Mouse (Mus musculus): ENCODE data around the gene Spaca4. TPM values are rescaled to one million over a fixed set of nuclear protein-coding genes. Genes with fewer than 3 reads are reported as not detected.

Spaca4 gene
- polyA plus RNA-seq, 1 experiment from 2014 or later, result 0.24 TPM

DNA sequence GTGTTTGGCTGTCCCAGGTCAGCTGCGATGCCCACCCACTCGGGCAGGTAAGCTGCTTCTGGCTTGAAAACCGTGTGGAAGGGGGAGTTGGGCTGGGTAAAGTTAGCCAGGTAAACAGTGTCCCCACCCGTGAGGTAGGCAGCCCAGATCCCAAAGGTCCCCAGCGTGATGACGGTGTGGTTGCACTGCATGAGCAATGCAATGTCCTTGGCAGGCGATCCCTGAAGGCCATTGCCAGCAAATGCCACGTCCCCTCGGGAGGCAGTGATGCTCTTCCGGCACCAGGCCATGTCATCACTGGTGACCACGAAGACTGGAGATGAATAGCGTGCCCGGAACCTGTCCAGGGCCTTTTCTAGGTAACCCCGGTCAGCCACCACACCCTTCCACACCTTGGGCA is 47.1 kb downstream of the Spaca4 start:
- no peak overlapping the region for H3K4me3 ChIP-seq (replicated peaks)
- H3K27ac ChIP-seq (replicated peaks), result no peak overlapping the region
- no peak overlapping the region for H3K9ac ChIP-seq
- no peak for ATAC-seq (ENCODE audit: insufficient number of reproducible peaks, low FRiP score, low TSS enrichment, low read depth)
- H3K4me1 ChIP-seq, result peaks cover 13% of the 10 kb centered on the region
- no peak overlapping the region for H3K4me2 ChIP-seq (replicated peaks)
- no peaks in the 10 kb centered on the region for H3K27me3 ChIP-seq
- no peaks in the 10 kb centered on the region for H3K9me3 ChIP-seq (replicated peaks)
- H3K36me3 ChIP-seq, result no peaks in the 10 kb centered on the region
- 90% methylated on average over 14 of the region's 14 CpGs for WGBS

DNA sequence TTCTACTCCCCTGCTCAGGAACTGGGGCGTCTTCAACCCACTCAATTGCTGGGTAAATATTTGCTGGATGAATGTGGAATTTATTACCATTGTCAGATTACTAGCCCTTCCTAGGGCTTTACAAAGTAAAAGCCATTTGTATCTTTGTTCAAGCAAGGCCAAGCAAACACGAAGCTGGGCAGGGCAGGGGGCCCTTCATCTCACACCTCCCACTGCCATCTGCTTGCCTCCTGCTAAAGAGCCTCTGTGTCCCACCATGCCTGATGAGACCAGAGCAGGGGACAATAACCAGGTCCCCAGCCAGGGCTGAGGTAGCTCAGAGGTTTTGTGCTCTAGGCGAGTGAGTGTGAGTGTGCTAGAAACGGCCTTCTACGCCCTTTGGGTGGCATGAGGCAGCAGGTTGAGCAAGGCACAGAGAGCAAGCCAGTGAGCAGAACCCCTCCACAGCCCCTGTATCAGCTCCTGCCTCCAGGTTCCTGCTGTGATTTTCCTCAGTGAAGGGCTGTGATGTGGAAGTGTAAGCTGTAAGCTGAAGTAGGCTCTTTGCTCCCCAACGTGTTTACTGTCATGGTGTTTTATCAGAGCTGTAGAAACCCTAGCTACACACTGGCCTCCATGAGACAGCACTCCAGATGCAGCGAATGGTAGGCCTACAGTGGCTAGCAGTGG is 47.9 kb downstream of the Spaca4 start:
- H3K36me3 ChIP-seq, result no peaks in the 10 kb centered on the region

More for the DNA sequence above, 47.9 kb downstream of the Spaca4 start:
- no peaks in the 10 kb centered on the region for H3K27me3 ChIP-seq
- ATAC-seq (ENCODE audit: insufficient number of reproducible peaks, low FRiP score, low TSS enrichment, low read depth), result no peak
- no peak overlapping the region for H3K9ac ChIP-seq
- WGBS, result 74% methylated on average over 7 of the region's 7 CpGs
- no peaks in the 10 kb centered on the region for H3K9me3 ChIP-seq (replicated peaks)
- H3K4me2 ChIP-seq (replicated peaks), result no peak overlapping the region
- peaks cover 6% of the 10 kb centered on the region for H3K4me1 ChIP-seq
- H3K4me3 ChIP-seq (replicated peaks), result no peak overlapping the region
- no peak overlapping the region for H3K27ac ChIP-seq (replicated peaks)

Other genes starting within 250 kb of the Spaca4 start
- 1.1 and 1.8 TPM in 2 replicates for gene Tulp2, start 243.9 kb downstream of the Spaca4 start, polyA plus RNA-seq (2015; fragmentation: Nextera tagmentation; extraction: Ambion mirVana)
- gene Gm45808, start 239.0 kb downstream of the Spaca4 start, polyA plus RNA-seq (2015; fragmentation: Nextera tagmentation; extraction: Ambion mirVana), result not detected in 2 replicates
- 4.4 and 5.1 TPM in 2 replicates for gene Dhdh, start 237.0 kb downstream of the Spaca4 start, polyA plus RNA-seq (2015; fragmentation: Nextera tagmentation; extraction: Ambion mirVana)
- 258 and 262 TPM in 2 replicates for gene Nucb1, start 215.4 kb downstream of the Spaca4 start, polyA plus RNA-seq (2015; fragmentation: Nextera tagmentation; extraction: Ambion mirVana)
- gene Ppp1r15a, start 199.5 kb downstream of the Spaca4 start, polyA plus RNA-seq (2015; fragmentation: Nextera tagmentation; extraction: Ambion mirVana), result 27.5 and 29.6 TPM in 2 replicates
- gene Plekha4, start 199.5 kb downstream of the Spaca4 start, polyA plus RNA-seq (2015; fragmentation: Nextera tagmentation; extraction: Ambion mirVana), result 7.5 and 7.6 TPM in 2 replicates
- gene Hsd17b14, start 170.9 kb downstream of the Spaca4 start, polyA plus RNA-seq (2015; fragmentation: Nextera tagmentation; extraction: Ambion mirVana), result 2.1 and 3.3 TPM in 2 replicates
- gene Bcat2, start 155.7 kb downstream of the Spaca4 start, polyA plus RNA-seq (2015; fragmentation: Nextera tagmentation; extraction: Ambion mirVana), result 63.0 and 65.1 TPM in 2 replicates
- 0.95 and 1.2 TPM in 2 replicates for gene Fgf21, start 110.3 kb downstream of the Spaca4 start, polyA plus RNA-seq (2015; fragmentation: Nextera tagmentation; extraction: Ambion mirVana)
- 4.8 and 5.3 TPM in 2 replicates for gene Fut1, start 108.5 kb downstream of the Spaca4 start, polyA plus RNA-seq (2015; fragmentation: Nextera tagmentation; extraction: Ambion mirVana)
- gene Izumo1, start 104.0 kb downstream of the Spaca4 start, polyA plus RNA-seq (2015; fragmentation: Nextera tagmentation; extraction: Ambion mirVana), result 0.38 and 0.41 TPM in 2 replicates
- 14.5 and 15.3 TPM in 2 replicates for gene Rasip1, start 98.3 kb downstream of the Spaca4 start, polyA plus RNA-seq (2015; fragmentation: Nextera tagmentation; extraction: Ambion mirVana)
- gene Mamstr, start 85.8 kb downstream of the Spaca4 start, polyA plus RNA-seq (2015; fragmentation: Nextera tagmentation; extraction: Ambion mirVana), result 20.0 and 21.4 TPM in 2 replicates
- gene Fut2, start 59.4 kb downstream of the Spaca4 start, polyA plus RNA-seq (2015; fragmentation: Nextera tagmentation; extraction: Ambion mirVana), result 6.3 and 6.5 TPM in 2 replicates
- 10.8 and 11.7 TPM in 2 replicates for gene Ntn5, start 41.8 kb downstream of the Spaca4 start, polyA plus RNA-seq (2015; fragmentation: Nextera tagmentation; extraction: Ambion mirVana)
- gene Sec1, start 31.4 kb downstream of the Spaca4 start, polyA plus RNA-seq (2015; fragmentation: Nextera tagmentation; extraction: Ambion mirVana), result 9.6 and 11.1 TPM in 2 replicates
- gene Car11, start 26.0 kb downstream of the Spaca4 start, polyA plus RNA-seq (2015; fragmentation: Nextera tagmentation; extraction: Ambion mirVana), result 17.2 and 17.7 TPM in 2 replicates
- gene Dbp, start 20.7 kb downstream of the Spaca4 start, polyA plus RNA-seq (2015; fragmentation: Nextera tagmentation; extraction: Ambion mirVana), result 6.8 and 7.0 TPM in 2 replicates
- gene Rpl18, start 10.4 kb downstream of the Spaca4 start, polyA plus RNA-seq (2015; fragmentation: Nextera tagmentation; extraction: Ambion mirVana), result 1,062 and 1,100 TPM in 2 replicates
- gene Sphk2, start 7.8 kb downstream of the Spaca4 start, polyA plus RNA-seq (2015; fragmentation: Nextera tagmentation; extraction: Ambion mirVana), result 38.4 and 43.4 TPM in 2 replicates
- gene Fam83e, start 4.6 kb downstream of the Spaca4 start, polyA plus RNA-seq (2015; fragmentation: Nextera tagmentation; extraction: Ambion mirVana), result 2.1 and 3.2 TPM in 2 replicates
- gene Lmtk3, start 57.9 kb upstream of the Spaca4 start, polyA plus RNA-seq (2015; fragmentation: Nextera tagmentation; extraction: Ambion mirVana), result 1.9 TPM in 2 replicates
- gene Sult2b1, start 58.9 kb upstream of the Spaca4 start, polyA plus RNA-seq (2015; fragmentation: Nextera tagmentation; extraction: Ambion mirVana), result 49.6 and 55.7 TPM in 2 replicates
- gene Cyth2, start 88.8 kb upstream of the Spaca4 start, polyA plus RNA-seq (2015; fragmentation: Nextera tagmentation; extraction: Ambion mirVana), result 124 and 129 TPM in 2 replicates
- gene Kcnj14, start 99.0 kb upstream of the Spaca4 start, polyA plus RNA-seq (2015; fragmentation: Nextera tagmentation; extraction: Ambion mirVana), result 1.4 and 1.7 TPM in 2 replicates
- gene Grwd1, start 105.1 kb upstream of the Spaca4 start, polyA plus RNA-seq (2015; fragmentation: Nextera tagmentation; extraction: Ambion mirVana), result 57.3 and 58.0 TPM in 2 replicates
- gene Kdelr1, start 147.0 kb upstream of the Spaca4 start, polyA plus RNA-seq (2015; fragmentation: Nextera tagmentation; extraction: Ambion mirVana), result 83.7 and 98.4 TPM in 2 replicates
- gene Grin2d, start 152.6 kb upstream of the Spaca4 start, polyA plus RNA-seq (2015; fragmentation: Nextera tagmentation; extraction: Ambion mirVana), result 0.67 and 0.79 TPM in 2 replicates
- gene Syngr4, start 170.9 kb upstream of the Spaca4 start, polyA plus RNA-seq (2015; fragmentation: Nextera tagmentation; extraction: Ambion mirVana), result 0.40 and 0.77 TPM in 2 replicates
- gene Tmem143, start 171.1 kb upstream of the Spaca4 start, polyA plus RNA-seq (2015; fragmentation: Nextera tagmentation; extraction: Ambion mirVana), result 4.9 and 5.0 TPM in 2 replicates
- 307 and 335 TPM in 2 replicates for gene Emp3, start 195.6 kb upstream of the Spaca4 start, polyA plus RNA-seq (2015; fragmentation: Nextera tagmentation; extraction: Ambion mirVana)
- gene Ccdc114, start 198.3 kb upstream of the Spaca4 start, polyA plus RNA-seq (2015; fragmentation: Nextera tagmentation; extraction: Ambion mirVana), result 5.7 and 9.8 TPM in 2 replicates